Mouse (Mus musculus): ENCODE data around the gene Ilk.

- TF ChIP-seq CTCF (IDR thresholded peaks at IDR 0.05 in 2 of 3, conservative IDR thresholded peaks at IDR 0.05 in 1 of 3; ENCODE audit: control insufficient read depth in 1 of 3, insufficient read depth in 1 of 3, low read depth in 2 of 3, low read length in 3 of 3, poor library complexity in 1 of 3, severe bottlenecking in 1 of 3) = no peak
- no peak for TF ChIP-seq POLR2AphosphoS2 (IDR thresholded peaks at IDR 0.05; ENCODE audit: low read length)
- no peak for TF ChIP-seq EP300 (IDR thresholded peaks at IDR 0.05; ENCODE audit: low read depth in 1 of 2, low read length in 2 of 2)
- TF ChIP-seq HCFC1 (IDR thresholded peaks at IDR 0.05; ENCODE audit: low read depth, low read length) = no peak
- TF ChIP-seq MAX (IDR thresholded peaks at IDR 0.05; ENCODE audit: low read length) = no peak
- TF ChIP-seq JUND (IDR thresholded peaks at IDR 0.05; ENCODE audit: low read depth, low read length) = no peak
- TF ChIP-seq RCOR1 (IDR thresholded peaks at IDR 0.05; ENCODE audit: low read depth, low read length) = no peak
- TF ChIP-seq POLR2A (IDR thresholded peaks at IDR 0.05; ENCODE audit: control insufficient read depth in 1 of 2, insufficient read depth in 1 of 2, low read depth in 1 of 2, low read length in 2 of 2, poor library complexity in 1 of 2) = peak in 1 of 2 experiments; percentile 41; a peak in 1 of 4 replicates
- no peak for TF ChIP-seq ZC3H11A (IDR thresholded peaks at IDR 0.05; ENCODE audit: low read depth, low read length)
- no peak for TF ChIP-seq ZNF384 (IDR thresholded peaks at IDR 0.05; ENCODE audit: low read depth, low read length)
- TF ChIP-seq MYC (IDR thresholded peaks at IDR 0.05; ENCODE audit: low read depth, low read length) = no peak
- TF ChIP-seq TCF12 (IDR thresholded peaks at IDR 0.05; ENCODE audit: low read depth, low read length) = no peak
These were observed 3.9 kb downstream of the Ilk start for GRCm38 (mm10) chr7:105740089-105740795.

All from MEL (cell line).